Mouse (Mus musculus) G1E (cell line): ENCODE data around the gene Gm29609. TPM values are rescaled to one million over a fixed set of nuclear protein-coding genes. Genes with fewer than 3 reads are reported as not detected.

Source experiments
- ATAC-seq: 2 replicates; pipeline ENCODE4 v1.8.0; 2016; ENCODE audit warnings: mild to moderate bottlenecking; ENCODE audit not compliant: insufficient number of reproducible peaks, poor library complexity, low FRiP score, severe bottlenecking; ENCODE audit errors: extremely low read depth
- DNase-seq: peaks from one replicate; pipeline ENCODE4 v3.0.0; 2012; ENCODE audit warnings: low spot score
- H3K27me3 ChIP-seq: 2 replicates; pipeline ENCODE4 v1.6.1; 2012; ENCODE audit warnings: mild to moderate bottlenecking, low read length, inconsistent platforms; ENCODE audit not compliant: insufficient read depth
- H3K36me3 ChIP-seq: replicated peaks from 2 replicates; pipeline ENCODE3; 2012; ENCODE audit warnings: mild to moderate bottlenecking, inconsistent platforms
- H3K4me1 ChIP-seq: 2 replicates; pipeline ENCODE4 v1.6.1; 2012; ENCODE audit warnings: low read depth, low read length, inconsistent platforms, mixed read lengths; ENCODE audit not compliant: insufficient read depth
- H3K4me3 ChIP-seq: 2 replicates; pipeline ENCODE4 v1.5.1; 2012; ENCODE audit warnings: low read depth, mild to moderate bottlenecking, inconsistent platforms, low read length, moderate library complexity, mixed read lengths
- H3K9me3 ChIP-seq: replicated peaks from 2 replicates; pipeline ENCODE4 v1.6.1; 2012; ENCODE audit warnings: inconsistent platforms
- CTCF ChIP-seq: IDR thresholded peaks from 2 replicates; pipeline ENCODE4 v1.5.1; 2012; ENCODE audit warnings: low read depth, low read length, inconsistent platforms, mixed read lengths
- GATA1 ChIP-seq: IDR thresholded peaks from 2 replicates; pipeline ENCODE4 v1.6.1; 2012; ENCODE audit warnings: borderline replicate concordance, low read length, inconsistent platforms, mixed read lengths
- GATA2 ChIP-seq: IDR thresholded peaks from 2 replicates; pipeline ENCODE4 v1.6.1; 2012; ENCODE audit warnings: low read depth, low read length, inconsistent platforms, borderline replicate concordance
- POLR2AphosphoS5 ChIP-seq: IDR thresholded peaks from 2 replicates; pipeline ENCODE4 v1.6.1; 2012; ENCODE audit warnings: low read depth, low read length, inconsistent platforms; ENCODE audit not compliant: insufficient replicate concordance
- TAL1 ChIP-seq: conservative IDR thresholded peaks from 2 replicates; pipeline ENCODE4 v1.6.1; 2012; ENCODE audit warnings: low read depth, low read length, inconsistent platforms, mixed read lengths
- polyA plus RNA-seq: library from polyadenylated mRNA; stranded (reverse); fragments of >175 nt; gene quantifications from 2 replicates; pipeline ENCODE4 v1.2.3, GENCODE M21; 2012
- total RNA-seq, 2 experiments: library from RNA; stranded (forward) in 1 of 2; stranded (reverse) in 1 of 2; fragments of 200-1000 nt in 1 of 2; fragments of >200 nt in 1 of 2; fragmentation: Nextera tagmentation in 1 of 2; gene quantifications; 2 replicates each; pipeline ENCODE4 v1.2.3; 2014 to 2017

The Gm29609 gene
- total and polyA plus RNA-seq, 3 experiments, result 2.8 to 7.2 (median 7.1) TPM

DNA sequence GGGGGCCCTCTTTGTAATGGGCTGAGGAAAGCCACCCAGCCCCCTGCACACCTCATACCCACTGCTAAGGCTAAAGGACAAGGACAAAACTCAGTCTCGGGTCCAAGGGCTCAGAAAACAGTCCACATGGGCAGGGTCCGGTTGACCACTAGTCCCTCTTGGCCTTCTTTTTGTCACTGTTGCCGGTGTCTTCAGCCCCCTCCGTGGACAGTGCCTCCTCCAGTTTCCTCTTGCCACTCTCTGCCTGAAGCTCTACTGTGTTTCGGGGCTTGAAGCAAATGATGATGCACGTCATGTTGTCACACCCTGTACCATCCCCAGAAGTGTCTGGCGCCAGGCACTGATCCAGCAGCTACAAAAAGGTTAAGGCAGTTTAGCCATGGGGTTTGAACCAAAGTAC is 23.2 kb upstream of the Gm29609 start:
- H3K36me3 ChIP-seq, result peaks cover 90% of the 10 kb centered on the region
- DNase-seq (no peak), ATAC-seq (no peak)
- H3K4me1 ChIP-seq, result peaks cover 60% of the 10 kb centered on the region
- no peaks in the 10 kb centered on the region for H3K9me3 ChIP-seq
- H3K27me3 ChIP-seq, result no peaks in the 10 kb centered on the region
- peak overlapping the region; percentile 84 for H3K4me3 ChIP-seq
- no peak for TF ChIP-seq TAL1
- no peak for TF ChIP-seq CTCF
- TF ChIP-seq POLR2AphosphoS5, result no peak
- TF ChIP-seq GATA1, result no peak
- TF ChIP-seq GATA2, result no peak

DNA sequence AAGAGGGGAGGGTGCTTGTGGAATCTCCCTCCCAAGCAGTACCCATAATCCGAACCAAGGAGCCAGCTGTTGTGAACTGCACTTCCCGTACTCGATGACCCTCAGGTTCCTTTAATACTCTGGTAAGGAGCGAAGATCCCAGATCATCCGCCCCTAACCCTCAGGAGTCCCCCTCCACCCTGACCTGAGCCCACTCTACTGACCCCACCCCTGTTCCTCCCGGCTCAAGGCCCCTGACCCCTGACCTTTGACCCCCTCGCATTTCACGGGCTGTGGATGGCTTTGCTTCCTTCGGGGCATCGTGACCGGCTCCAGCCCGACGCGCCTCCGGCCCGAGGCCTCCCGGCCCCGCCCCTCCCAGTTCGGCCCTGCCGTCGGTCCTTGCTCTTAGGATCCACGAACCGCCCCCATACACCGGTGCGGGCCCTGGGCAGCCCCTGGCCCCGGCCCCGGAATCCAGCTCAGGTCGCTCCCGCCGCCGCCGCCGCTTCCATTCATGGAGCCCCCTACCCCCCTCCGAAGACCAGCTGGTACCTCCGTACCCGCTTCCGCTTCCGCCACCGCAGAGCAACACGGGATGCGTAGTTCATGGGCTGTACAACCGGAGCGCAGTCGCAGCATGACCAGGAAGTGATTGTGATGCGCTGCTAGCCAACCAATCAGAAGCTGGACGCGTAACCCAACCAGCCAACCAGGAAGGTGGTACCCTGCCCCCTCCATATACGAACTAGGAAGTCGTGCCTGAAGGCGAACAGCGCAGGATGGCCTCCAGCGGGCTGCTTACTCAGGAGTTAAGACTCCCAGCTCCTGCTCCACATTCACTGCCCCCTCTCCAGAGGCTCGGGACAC is 22.3 kb upstream of the Gm29609 start, which contains the start of gene Zfp513:
Gene Zfp513, minus strand, starts transcription at position 562 of the 849 bp plus-strand sequence.
- DNase-seq, result peak; percentile 96
- H3K36me3 ChIP-seq, result peaks cover 90% of the 10 kb centered on the region
- H3K4me1 ChIP-seq, result peaks cover 66% of the 10 kb centered on the region
- H3K4me3 ChIP-seq, result peak within 1 kb of the TSS; percentile 84
- TF ChIP-seq CTCF, result no peak
- peak; percentile 87; the same call in 1 of the 2 replicates for TF ChIP-seq POLR2AphosphoS5
- no peak for TF ChIP-seq GATA1
- H3K9me3 ChIP-seq, result no peaks in the 10 kb centered on the region
- peak; percentile 98 for ATAC-seq
- H3K27me3 ChIP-seq, result no peaks in the 10 kb centered on the region

DNA sequence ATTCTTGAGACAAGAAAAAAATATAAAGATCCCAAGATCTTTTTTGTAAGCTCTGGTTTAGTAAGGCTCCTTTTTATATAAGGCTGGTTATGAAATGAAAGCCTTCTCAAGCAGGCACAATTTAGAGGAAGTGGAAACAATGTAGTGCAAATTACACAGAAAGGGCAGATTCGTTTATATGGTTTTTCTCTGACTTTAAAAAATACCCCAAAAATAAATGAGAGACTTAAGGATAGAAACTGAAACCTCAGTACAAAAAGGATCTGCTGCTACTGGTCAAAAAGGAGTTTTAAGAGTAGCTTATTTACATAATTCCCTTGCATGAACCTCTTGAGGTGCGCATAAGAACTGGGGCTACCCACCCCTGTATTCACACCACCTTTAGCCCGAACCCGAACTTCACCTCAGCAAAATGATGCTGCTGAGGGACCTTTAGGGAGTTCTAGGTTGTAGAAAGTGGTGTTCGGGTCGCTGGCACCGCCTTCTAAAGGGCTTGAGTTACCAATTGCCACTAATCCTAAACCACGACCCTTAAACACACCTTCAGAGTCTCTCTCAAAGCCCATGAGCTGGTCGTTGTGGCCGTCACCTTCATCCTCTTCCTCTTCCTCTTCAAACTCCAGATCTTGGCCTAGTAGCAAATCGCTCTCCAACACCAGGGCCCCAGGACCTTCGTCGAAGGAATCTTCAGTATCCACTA is 21.5 kb upstream of the Gm29609 start:
- Histone ChIP-seq H3K4me3 (peak overlapping the region; percentile 84), H3K9me3 (no peaks in the 10 kb centered on the region), H3K27me3 (no peaks in the 10 kb centered on the region), H3K4me1 (peaks cover 72% of the 10 kb centered on the region), H3K36me3 (peaks cover 91% of the 10 kb centered on the region)
- TF ChIP-seq POLR2AphosphoS5, result no peak
- TF ChIP-seq CTCF, result no peak
- TF ChIP-seq GATA2, result no peak
- no peak for TF ChIP-seq GATA1
- ATAC-seq (no peak), DNase-seq (no peak)

DNA sequence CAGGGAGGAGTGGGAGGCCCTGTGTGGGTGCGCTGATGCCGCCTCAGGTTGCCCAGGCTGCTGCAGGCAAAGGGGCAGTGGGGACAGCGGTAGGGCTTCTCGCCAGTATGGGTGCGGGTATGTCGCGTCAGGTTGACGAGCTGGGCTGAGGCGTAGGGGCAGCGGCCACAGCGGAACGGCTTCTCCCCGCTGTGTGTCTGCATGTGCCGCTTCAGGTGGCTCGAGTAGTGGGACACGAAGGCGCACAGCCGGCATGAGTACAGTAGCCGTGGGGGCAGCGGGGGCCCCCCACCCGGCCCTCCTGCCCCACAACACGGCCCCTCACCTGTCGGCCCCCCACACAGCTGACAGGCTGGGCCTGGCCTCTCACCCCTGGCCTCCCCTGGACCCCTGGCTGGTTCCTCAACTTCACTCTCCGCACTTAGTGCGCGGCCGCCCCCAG is 20.6 kb upstream of the Gm29609 start:
- Histone ChIP-seq H3K27me3 (no peaks in the 10 kb centered on the region), H3K4me3 (peak overlapping the region; percentile 65), H3K9me3 (no peaks in the 10 kb centered on the region), H3K4me1 (peaks cover 76% of the 10 kb centered on the region), H3K36me3 (peaks cover 91% of the 10 kb centered on the region)
- DNase-seq (no peak), ATAC-seq (no peak)
- TF ChIP-seq POLR2AphosphoS5 (0 out of 2 replicates have a peak, but pooled peaks have one; percentile 23), CTCF (no peak)

DNA sequence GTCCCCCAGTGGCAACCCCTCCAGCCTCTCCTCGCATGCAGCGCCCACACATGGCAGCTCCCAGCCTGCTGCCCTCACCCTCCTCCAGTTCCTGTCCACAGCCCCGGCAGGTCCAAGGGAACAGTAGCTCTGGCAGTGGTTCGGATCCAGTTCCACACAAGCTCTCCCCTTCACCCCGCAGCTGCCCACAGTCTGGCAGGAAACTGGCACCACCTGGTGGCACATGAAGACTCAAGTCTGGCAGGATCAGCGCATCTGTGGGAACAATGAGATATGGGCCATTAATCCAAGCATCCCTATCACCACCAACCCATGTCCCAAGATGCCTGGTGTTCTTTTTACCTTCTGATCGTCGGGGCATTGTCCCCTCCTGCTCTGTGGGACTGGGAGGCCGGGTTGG is 20.2 kb upstream of the Gm29609 start:
- Histone ChIP-seq H3K4me3 (peak overlapping the region; percentile 65), H3K9me3 (no peaks in the 10 kb centered on the region), H3K27me3 (no peaks in the 10 kb centered on the region), H3K36me3 (peaks cover 91% of the 10 kb centered on the region), H3K4me1 (peaks cover 79% of the 10 kb centered on the region)
- no peak for TF ChIP-seq CTCF
- no peak for TF ChIP-seq GATA2
- TF ChIP-seq POLR2AphosphoS5, result 0 out of 2 replicates have a peak, but pooled peaks have one; percentile 67
- DNase-seq (no peak), ATAC-seq (no peak)

DNA sequence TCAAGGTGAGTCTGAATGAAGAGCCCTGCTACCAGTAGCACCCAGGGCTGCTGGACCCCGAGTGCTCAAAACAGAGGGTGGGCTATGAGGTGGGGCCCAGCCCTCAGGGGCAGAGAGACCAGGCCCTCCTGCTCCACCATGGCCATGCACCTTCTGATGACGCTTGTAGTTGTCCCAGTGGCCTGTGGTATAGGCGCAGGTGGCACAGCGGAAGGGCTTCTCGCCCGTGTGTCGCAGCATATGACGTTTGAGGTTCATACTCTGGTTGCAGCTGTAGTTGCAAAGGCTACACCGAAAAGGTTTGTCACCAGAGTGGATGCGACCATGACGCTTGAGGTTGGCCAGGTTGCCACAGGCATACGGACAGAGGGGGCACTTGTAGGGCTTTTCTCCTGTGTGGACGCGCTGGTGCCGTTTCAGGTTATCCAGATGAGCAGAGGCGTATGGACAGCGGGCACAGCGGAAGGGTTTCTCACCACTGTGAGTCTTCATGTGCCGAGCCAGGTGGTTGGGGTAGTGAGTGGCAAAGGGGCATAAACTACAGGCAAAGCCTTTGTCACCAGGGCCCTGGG is 19.7 kb upstream of the Gm29609 start:
- no peak for TF ChIP-seq TAL1
- DNase-seq (no peak), ATAC-seq (no peak)
- H3K27me3 ChIP-seq, result no peaks in the 10 kb centered on the region
- H3K4me1 ChIP-seq, result peaks cover 82% of the 10 kb centered on the region
- H3K4me3 ChIP-seq, result peak overlapping the region; percentile 65; the same call in 1 of the 2 replicates
- peaks cover 91% of the 10 kb centered on the region for H3K36me3 ChIP-seq
- no peaks in the 10 kb centered on the region for H3K9me3 ChIP-seq
